Mouse (Mus musculus) midbrain, postnatal 0 days (tissue): ENCODE data around the gene Ugt2b1. TPM values are rescaled to one million over a fixed set of nuclear protein-coding genes. Genes with fewer than 3 reads are reported as not detected.

Source experiments
- ATAC-seq: fragments of 200-750 bp; cut with Nextera tagmentation; 2 replicates; pipeline ENCODE4 v1.8.0; 2017; ENCODE audit warnings: moderate number of reproducible peaks, mild to moderate bottlenecking, moderate TSS enrichment, moderate library complexity; ENCODE audit not compliant: low FRiP score
- DNase-seq: peaks from one replicate; pipeline ENCODE4 v3.0.0-alpha.2; 2015; ENCODE audit warnings: low spot score
- H3K27ac ChIP-seq: fragments of 300-500 bp; sonication (generic); 2 replicates; pipeline ENCODE4 v1.5.1; 2014; ENCODE audit warnings: low read depth, mild to moderate bottlenecking, low read length, mixed read lengths
- H3K27me3 ChIP-seq: fragments of 300-500 bp; sonication (generic); 2 replicates; pipeline ENCODE4 v1.6.1; 2014; ENCODE audit warnings: low read length, control low read depth, mixed read lengths; ENCODE audit not compliant: insufficient read depth
- H3K36me3 ChIP-seq: fragments of 300-500 bp; sonication (generic); 2 replicates; pipeline ENCODE4 v1.6.1; 2014; ENCODE audit warnings: low read length, control low read depth, mixed read lengths; ENCODE audit not compliant: insufficient read depth
- H3K4me1 ChIP-seq: fragments of 300-500 bp; sonication (generic); 2 replicates; pipeline ENCODE4 v1.6.1; 2014; ENCODE audit warnings: mild to moderate bottlenecking, control low read depth, antibody characterized with exemption, low read length, mixed read lengths; ENCODE audit not compliant: insufficient read depth
- H3K4me2 ChIP-seq: fragments of 300-500 bp; sonication (generic); 2 replicates; pipeline ENCODE4 v1.6.1; 2014; ENCODE audit warnings: low read depth, mild to moderate bottlenecking, low read length, mixed read lengths; ENCODE audit not compliant: poor library complexity, severe bottlenecking
- H3K4me3 ChIP-seq: fragments of 300-500 bp; sonication (generic); 2 replicates; pipeline ENCODE4 v1.5.1; 2014; ENCODE audit warnings: low read depth, mild to moderate bottlenecking, low read length, moderate library complexity
- H3K9ac ChIP-seq: fragments of 300-500 bp; sonication (generic); replicated peaks from 2 replicates; pipeline ENCODE4 v1.6.1; 2014; ENCODE audit warnings: mild to moderate bottlenecking, low read length, moderate library complexity, mixed read lengths; ENCODE audit not compliant: poor library complexity, severe bottlenecking
- H3K9me3 ChIP-seq: fragments of 300-500 bp; sonication (generic); 2 replicates; pipeline ENCODE4 v1.6.1; 2016; ENCODE audit warnings: low read length, control low read depth
- CTCF ChIP-seq: IDR thresholded peaks from 2 replicates; pipeline ENCODE4 v1.5.1; 2016; ENCODE audit warnings: antibody characterized with exemption, mild to moderate bottlenecking
- WGBS: fragments of 180-500 bp; shearing (Covaris S2); extraction: QIAGEN DNeasy Blood & Tissue Kit; methylation state at CpG from one replicate; pipeline ENCODE4 v1.1.7; 2014; 5-methylcytosine and 5-hydroxymethylcytosine counted together
- polyA plus RNA-seq: library from polyadenylated mRNA; unstranded; fragments of >200 nt; fragmentation: Nextera tagmentation; extraction: Ambion mirVana; gene quantifications from 2 replicates; pipeline ENCODE4 v1.2.1, GENCODE M21; 2015
- total RNA-seq: library from RNA; depleted of rRNA; stranded (reverse); fragments of >200 nt; gene quantifications from 2 replicates; pipeline ENCODE4 v1.2.3, GENCODE M21; 2014

Ugt2b1 gene
- total and polyA plus RNA-seq, 2 experiments from 2014 or later, result not detected

DNA sequence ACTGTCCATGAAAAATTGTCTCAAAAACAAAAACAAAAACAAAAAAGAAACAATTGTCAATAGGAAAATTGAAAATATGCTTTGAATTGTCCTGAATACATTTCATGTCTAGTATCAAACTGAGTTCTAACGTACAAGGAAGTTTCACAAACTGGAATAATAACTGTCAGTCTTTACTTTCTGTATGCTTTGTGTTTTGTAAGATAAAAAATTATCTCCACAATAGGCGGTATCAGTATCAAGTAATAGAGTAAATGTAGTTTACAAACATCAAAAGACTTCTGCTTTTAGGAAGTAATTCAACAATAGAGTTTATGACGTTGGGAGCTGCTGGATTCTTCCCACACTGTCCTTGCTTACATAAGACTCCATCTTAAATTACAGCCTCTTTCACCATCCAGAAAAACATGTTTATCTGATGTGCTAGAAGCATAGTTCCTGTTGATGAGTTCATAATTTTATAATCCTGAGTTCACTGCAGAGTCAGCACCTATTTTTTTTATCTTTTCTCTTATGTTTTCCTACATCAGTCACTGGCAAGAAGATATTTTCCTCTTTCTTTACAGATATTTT, 5.6 kb downstream of the Ugt2b1 start:
- no peak for TF ChIP-seq CTCF
- 75% methylated on average over 3 of the region's 3 CpGs for WGBS
- H3K4me3 ChIP-seq, result no peak overlapping the region
- H3K27ac ChIP-seq, result no peak overlapping the region
- H3K4me2 ChIP-seq, result no peak overlapping the region
- no peaks in the 10 kb centered on the region for H3K4me1 ChIP-seq
- no peaks in the 10 kb centered on the region for H3K36me3 ChIP-seq
- H3K9ac ChIP-seq, result no peak overlapping the region
- DNase-seq (no peak), ATAC-seq (no peak)
- H3K27me3 ChIP-seq, result no peaks in the 10 kb centered on the region
- no peaks in the 10 kb centered on the region for H3K9me3 ChIP-seq

GRCm38 (mm10) chr5:86911357-86912099, 14.8 kb downstream of the Ugt2b1 start:
- no peak overlapping the region for H3K4me3 ChIP-seq
- no peaks in the 10 kb centered on the region for H3K27me3 ChIP-seq
- H3K4me1 ChIP-seq, result no peaks in the 10 kb centered on the region
- ATAC-seq (no peak), DNase-seq (no peak)
- no peak overlapping the region for H3K9ac ChIP-seq
- no peak overlapping the region for H3K4me2 ChIP-seq
- H3K27ac ChIP-seq, result no peak overlapping the region
- H3K36me3 ChIP-seq, result no peaks in the 10 kb centered on the region
- no peaks in the 10 kb centered on the region for H3K9me3 ChIP-seq
- 81% methylated on average over 3 of the region's 3 CpGs for WGBS
- TF ChIP-seq CTCF, result no peak

DNA sequence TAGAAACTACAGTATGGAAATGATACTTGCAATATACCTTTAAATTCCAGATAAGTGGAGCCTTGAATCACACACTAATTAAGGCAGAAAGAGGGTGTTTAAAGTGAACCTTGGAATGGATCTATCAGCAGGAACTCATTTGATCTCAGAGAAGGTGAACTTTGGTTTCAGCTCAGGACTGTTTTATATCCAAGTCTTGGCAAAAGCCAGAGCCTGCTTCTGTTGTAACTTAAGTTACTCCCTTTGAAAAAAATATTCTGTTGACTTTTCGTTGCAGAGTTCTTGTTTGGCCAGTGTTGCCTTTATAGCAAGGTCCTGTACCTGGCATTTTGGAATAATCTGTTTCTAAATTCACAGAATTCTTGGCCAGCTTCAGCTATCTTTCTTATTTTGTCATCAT, 15.6 kb downstream of the Ugt2b1 start:
- no peaks in the 10 kb centered on the region for H3K9me3 ChIP-seq
- no peak overlapping the region for H3K4me2 ChIP-seq
- H3K9ac ChIP-seq, result no peak overlapping the region
- ATAC-seq, result no peak
- H3K36me3 ChIP-seq, result no peaks in the 10 kb centered on the region
- 60% methylated on average over 1 of the region's 1 CpGs for WGBS
- TF ChIP-seq CTCF, result no peak
- H3K4me3 ChIP-seq, result no peak overlapping the region
- no peak overlapping the region for H3K27ac ChIP-seq
- no peak for DNase-seq
- no peaks in the 10 kb centered on the region for H3K4me1 ChIP-seq
- no peaks in the 10 kb centered on the region for H3K27me3 ChIP-seq

DNA sequence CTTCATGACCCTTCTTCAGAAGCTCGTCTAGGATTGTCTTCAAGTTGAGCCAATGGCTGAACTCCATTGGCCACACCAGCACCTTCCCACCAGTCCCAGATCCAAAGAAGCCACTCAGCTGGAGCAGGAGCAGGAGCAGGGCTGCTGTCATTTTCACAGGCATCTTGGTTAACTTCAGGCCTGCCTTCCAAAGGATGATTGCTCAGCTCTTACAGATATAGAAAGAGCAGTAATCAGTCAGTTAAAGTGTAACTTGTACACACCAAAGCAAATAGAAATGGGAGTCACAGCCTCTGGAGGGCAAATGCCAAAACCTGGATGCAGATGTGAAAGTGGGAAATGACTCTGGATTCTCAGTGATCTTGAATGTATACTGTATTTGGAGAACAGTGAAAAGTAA, 19.6 kb downstream of the Ugt2b1 start, which contains the start of gene Ugt2b34:
Gene Ugt2b34, minus strand, starts transcription at position 180 of the 400 bp plus-strand sequence.
- Histone ChIP-seq H3K27me3 (no peaks in the 10 kb centered on the region), H3K36me3 (no peaks in the 10 kb centered on the region), H3K9ac (no peak within 1 kb of the TSS), H3K4me1 (no peaks in the 10 kb centered on the region), H3K9me3 (no peaks in the 10 kb centered on the region), H3K27ac (no peak within 1 kb of the TSS), H3K4me2 (no peak within 1 kb of the TSS), H3K4me3 (no peak within 1 kb of the TSS)
- DNase-seq, result no peak
- ATAC-seq, result no peak
- TF ChIP-seq CTCF, result no peak
- 63% methylated on average over 1 of the region's 1 CpGs for WGBS

DNA sequence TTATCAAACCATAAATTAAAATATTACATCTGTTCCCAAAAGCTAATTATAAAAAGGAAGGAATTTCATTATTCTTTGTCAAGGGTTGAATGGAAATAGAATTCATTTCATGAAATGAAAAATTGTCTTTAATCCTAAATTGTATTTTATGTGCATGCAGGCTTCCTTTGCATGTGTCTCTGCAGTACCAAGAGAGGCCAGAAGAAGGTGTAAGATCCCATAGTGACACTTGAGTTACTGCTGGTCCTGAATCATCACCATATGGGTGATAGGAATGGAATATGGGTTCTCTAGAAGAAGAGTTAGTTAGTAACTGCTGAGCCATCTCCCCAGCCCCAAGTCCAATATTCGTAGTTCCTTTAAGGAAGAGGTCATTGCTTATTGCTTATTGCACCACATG, 36.4 kb downstream of the Ugt2b1 start:
- no peak overlapping the region for H3K4me3 ChIP-seq
- H3K36me3 ChIP-seq, result no peaks in the 10 kb centered on the region
- TF ChIP-seq CTCF, result no peak
- DNase-seq (no peak), ATAC-seq (no peak)
- no peaks in the 10 kb centered on the region for H3K4me1 ChIP-seq
- H3K4me2 ChIP-seq, result no peak overlapping the region
- H3K9ac ChIP-seq, result no peak overlapping the region
- 0 out of 2 replicates have a peak, but pooled peaks cover 5% of the 10 kb centered on the region for H3K9me3 ChIP-seq
- WGBS, result 88% methylated on average over 1 of the region's 1 CpGs
- no peak overlapping the region for H3K27ac ChIP-seq
- H3K27me3 ChIP-seq, result no peaks in the 10 kb centered on the region

DNA sequence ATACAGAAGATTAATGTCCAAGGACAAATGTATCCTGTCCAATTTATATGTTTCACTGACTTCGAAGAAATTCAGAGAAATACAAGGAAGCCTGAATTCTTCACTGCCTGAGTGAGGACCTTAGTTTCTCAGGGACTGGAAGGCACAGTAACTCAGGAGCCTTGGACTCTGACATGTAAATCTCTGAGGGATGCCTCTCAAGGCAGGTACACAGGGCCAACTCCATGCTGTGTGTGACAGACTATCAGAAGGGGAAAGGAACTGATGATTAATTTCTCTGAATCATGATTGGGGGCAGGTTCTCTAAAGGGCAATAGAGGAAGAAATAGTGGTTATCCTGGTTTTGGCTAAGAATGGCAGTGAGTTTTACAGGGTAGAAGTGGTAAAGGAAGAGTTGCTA, 37.9 kb downstream of the Ugt2b1 start:
- ATAC-seq (no peak), DNase-seq (no peak)
- no peak for TF ChIP-seq CTCF
- Histone ChIP-seq H3K9ac (no peak overlapping the region), H3K4me3 (no peak overlapping the region), H3K4me2 (no peak overlapping the region), H3K4me1 (no peaks in the 10 kb centered on the region), H3K9me3 (no peaks in the 10 kb centered on the region), H3K27ac (no peak overlapping the region), H3K36me3 (no peaks in the 10 kb centered on the region), H3K27me3 (no peaks in the 10 kb centered on the region)
- WGBS, result 84% methylated on average over 1 of the region's 1 CpGs
